Mouse (Mus musculus) inflammation-experienced regulatory T-cells, adult 16 weeks (primary cell): ENCODE measurements around the gene Zscan4-ps1. TPM values are rescaled to one million over a fixed set of nuclear protein-coding genes. Genes with fewer than 3 reads are reported as not detected.

Experiments used
- polyA plus RNA-seq: library from polyadenylated mRNA; unstranded; fragments of 100-300 nt; shearing (Covaris generic); gene quantifications from one replicate; pipeline ENCODE4 v1.2.1, GENCODE M21; 2017

Gene Zscan4-ps1
- not detected for polyA plus RNA-seq

GRCm38 (mm10) chr7:11069591-11069990 lies at the start of gene Zscan4-ps1:
Gene Zscan4-ps1 (minus strand): TSS chr7:11069691.

Other genes with a start within 250 kb of the Zscan4-ps1 start
- not detected for gene Zscan4b, start 164.6 kb downstream of the Zscan4-ps1 start, polyA plus RNA-seq
- gene Zscan4c, start 63.9 kb downstream of the Zscan4-ps1 start, polyA plus RNA-seq = not detected
- gene Zscan4d, start 96.5 kb upstream of the Zscan4-ps1 start, polyA plus RNA-seq = not detected
- not detected for gene Zscan4e, start 241.0 kb upstream of the Zscan4-ps1 start, polyA plus RNA-seq